Mouse (Mus musculus) embryonic facial prominence, embryonic 14.5 days (tissue): ENCODE data around the gene Cstb. TPM values are rescaled to one million over a fixed set of nuclear protein-coding genes. Genes with fewer than 3 reads are reported as not detected.
"Not testable (repeated sequence)": the region's sequence is repeated elsewhere in the genome, so short reads cannot be mapped to it uniquely, and the experiment has no call there.

ENCODE experiments used
- ATAC-seq: fragments of 200-750 bp; cut with Nextera tagmentation; 2 replicates; pipeline ENCODE4 v1.8.0; 2017; ENCODE audit warnings: low read depth, moderate number of reproducible peaks, moderate TSS enrichment
- DNase-seq: peaks from one replicate; pipeline ENCODE4 v3.0.0-alpha.2; 2015; ENCODE audit warnings: low spot score
- H3K27ac ChIP-seq: fragments of 300-500 bp; sonication (generic); replicated peaks from 2 replicates; pipeline ENCODE4 v1.5.1; 2014; ENCODE audit warnings: low read depth, mild to moderate bottlenecking, low read length, moderate library complexity
- H3K27me3 ChIP-seq: fragments of 300-500 bp; sonication (generic); replicated peaks from 2 replicates; pipeline ENCODE4 v1.6.1; 2014; ENCODE audit warnings: low read length; ENCODE audit not compliant: control insufficient read depth, insufficient read depth
- H3K36me3 ChIP-seq: fragments of 300-500 bp; sonication (generic); 2 replicates; pipeline ENCODE4 v1.6.1; 2014; ENCODE audit warnings: low read length, mixed read lengths; ENCODE audit not compliant: control insufficient read depth, insufficient read depth
- H3K4me1 ChIP-seq: fragments of 300-500 bp; sonication (generic); 2 replicates; pipeline ENCODE4 v1.6.1; 2014; ENCODE audit warnings: antibody characterized with exemption, low read length; ENCODE audit not compliant: control insufficient read depth, insufficient read depth
- H3K4me2 ChIP-seq: fragments of 300-500 bp; sonication (generic); 2 replicates; pipeline ENCODE4 v1.6.1; 2014; ENCODE audit warnings: low read depth, mild to moderate bottlenecking, low read length, moderate library complexity, mixed read lengths
- H3K4me3 ChIP-seq: fragments of 300-500 bp; sonication (generic); 2 replicates; pipeline ENCODE4 v1.5.1; 2014; ENCODE audit warnings: low read depth, mild to moderate bottlenecking, low read length
- H3K9ac ChIP-seq: fragments of 300-500 bp; sonication (generic); 2 replicates; pipeline ENCODE4 v1.6.1; 2014; ENCODE audit warnings: low read depth, mild to moderate bottlenecking, low read length, moderate library complexity, mixed read lengths
- H3K9me3 ChIP-seq: fragments of 300-500 bp; sonication (generic); 2 replicates; pipeline ENCODE4 v1.6.1; 2016; ENCODE audit warnings: low read length; ENCODE audit not compliant: control insufficient read depth
- WGBS: fragments of 180-500 bp; shearing (Covaris S2); extraction: QIAGEN DNeasy Blood & Tissue Kit; methylation state at CpG from one replicate; pipeline ENCODE4 v1.1.7; 2014; 5-methylcytosine and 5-hydroxymethylcytosine counted together
- polyA plus RNA-seq: library from polyadenylated mRNA; unstranded; fragments of >200 nt; fragmentation: Nextera tagmentation; extraction: Ambion mirVana; gene quantifications from 2 replicates; pipeline ENCODE4 v1.2.1, GENCODE M21; 2014

Gene Cstb
- polyA plus RNA-seq, 1 experiment from 2014 or later: 258 TPM

DNA sequence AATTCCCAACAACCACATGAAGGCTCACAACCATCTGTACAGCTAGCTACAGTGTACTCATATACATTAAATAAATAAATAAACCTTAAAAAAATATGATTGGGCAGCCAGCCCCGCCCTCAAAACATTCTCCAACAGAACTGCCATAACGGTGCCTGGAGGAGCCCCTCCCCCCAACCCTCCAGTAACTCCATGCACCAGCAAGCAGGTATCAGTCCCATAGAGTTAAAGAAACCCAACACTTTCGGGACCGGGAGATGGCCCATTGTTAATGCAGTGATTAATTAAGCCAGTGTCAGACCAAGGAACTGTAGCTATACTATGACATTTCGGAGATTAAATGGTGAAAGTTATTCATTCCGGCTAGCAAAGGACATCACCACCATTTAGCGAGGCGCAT, 13.6 kb upstream of the Cstb start:
- WGBS: 19% methylated on average over 8 of the region's 8 CpGs
- Histone ChIP-seq H3K27ac (peak overlapping the region; percentile 93), H3K9me3 (no peaks in the 10 kb centered on the region), H3K36me3 (peaks cover 44% of the 10 kb centered on the region), H3K4me2 (peak overlapping the region; percentile 90), H3K4me3 (peak overlapping the region; percentile 96), H3K4me1 (no peaks in the 10 kb centered on the region; the same call in 1 of the 2 replicates), H3K27me3 (no peaks in the 10 kb centered on the region), H3K9ac (peak overlapping the region; percentile 92)
- ATAC-seq (no peak), DNase-seq (no peak)

DNA sequence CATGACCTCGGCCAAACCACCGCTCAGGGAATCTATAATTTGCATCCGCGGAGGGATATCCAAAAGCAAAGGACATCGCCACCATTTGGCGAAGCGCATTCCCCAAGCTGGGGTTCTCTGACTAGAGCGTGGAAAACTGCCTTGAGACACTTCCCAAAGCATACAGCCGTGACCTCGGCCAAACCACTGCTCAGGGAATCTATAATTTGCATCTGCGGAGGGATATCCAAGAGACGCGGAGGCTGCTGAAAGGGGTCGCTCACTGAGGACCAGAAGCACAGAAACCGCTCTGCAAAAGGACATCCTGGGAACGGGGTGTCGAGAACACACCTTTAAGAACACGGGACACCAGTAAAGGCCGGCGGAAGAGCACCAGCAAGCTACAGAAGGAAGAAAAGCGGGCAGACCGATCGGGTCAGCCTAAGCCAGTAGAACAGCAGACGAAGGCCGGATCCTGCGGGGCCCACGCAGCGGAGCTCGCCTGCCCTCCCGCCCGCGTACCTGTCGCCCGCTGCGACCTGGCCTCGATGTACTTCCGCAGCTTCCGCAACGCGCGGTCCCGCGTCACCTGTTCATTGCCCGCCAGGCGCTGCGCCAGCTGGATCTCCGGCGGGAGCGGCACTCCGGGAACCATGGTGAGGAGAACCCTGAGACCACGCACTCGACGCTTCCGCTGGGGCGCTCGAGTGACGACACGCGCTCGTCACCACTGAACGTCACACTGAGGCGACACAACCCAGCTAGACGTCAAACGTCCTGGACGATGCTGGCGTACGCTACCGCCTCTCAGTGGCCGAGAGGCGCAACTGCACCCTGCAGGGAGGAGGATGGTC, 12.9 kb upstream of the Cstb start, which contains the start of gene Rrp1:
Rrp1 (minus strand) TSS at position 725 of the 833 bp plus-strand sequence.
- H3K36me3 ChIP-seq: peaks cover 38% of the 10 kb centered on the region
- peak; percentile 96 for ATAC-seq

DNA sequence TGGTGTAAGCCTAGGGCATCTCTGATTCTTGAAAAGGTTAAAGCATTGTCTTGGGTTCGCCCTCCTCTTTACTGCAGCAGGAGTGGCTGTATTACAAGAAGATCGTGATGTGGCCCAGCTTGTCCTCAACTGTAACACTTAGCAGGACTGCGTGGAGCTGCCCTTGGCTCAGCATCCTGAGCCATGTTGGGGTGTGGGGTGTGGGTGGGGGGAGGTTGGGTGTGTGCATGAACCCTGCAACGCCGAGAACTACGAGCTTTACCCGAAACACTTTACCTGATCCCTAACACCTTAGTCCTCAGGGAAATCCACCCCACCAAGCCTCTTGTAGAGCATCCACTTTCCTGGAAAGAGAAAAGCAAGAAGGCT, 12.3 kb upstream of the Cstb start:
- no peaks in the 10 kb centered on the region; the same call in 1 of the 2 replicates for H3K4me1 ChIP-seq
- ATAC-seq (no peak; the same call in 1 of the 2 replicates), DNase-seq (no peak)
- H3K27me3 ChIP-seq: no peaks in the 10 kb centered on the region
- WGBS: 48% methylated on average over 7 of the region's 7 CpGs
- peaks cover 32% of the 10 kb centered on the region for H3K36me3 ChIP-seq
- peak overlapping the region; percentile 96 for H3K4me3 ChIP-seq
- peak overlapping the region; percentile 90 for H3K4me2 ChIP-seq
- peak overlapping the region; percentile 93; the same call in 1 of the 2 replicates for H3K27ac ChIP-seq
- H3K9ac ChIP-seq: peak overlapping the region; percentile 92
- no peaks in the 10 kb centered on the region for H3K9me3 ChIP-seq

More for the DNA sequence above, 12.9 kb upstream of the Cstb start, which contains the start of gene Rrp1:
- H3K27me3 ChIP-seq: no peaks in the 10 kb centered on the region
- peak within 1 kb of the TSS; percentile 96 for H3K4me3 ChIP-seq
- peak within 1 kb of the TSS; percentile 92 for H3K9ac ChIP-seq
- no peaks in the 10 kb centered on the region; the same call in 1 of the 2 replicates for H3K4me1 ChIP-seq
- under 1% methylated on average over 54 of the region's 70 CpGs for WGBS
- peak within 1 kb of the TSS; percentile 90 for H3K4me2 ChIP-seq
- peak within 1 kb of the TSS; percentile 93 for H3K27ac ChIP-seq
- H3K9me3 ChIP-seq: no peaks in the 10 kb centered on the region
- peak; percentile 96 for DNase-seq

DNA sequence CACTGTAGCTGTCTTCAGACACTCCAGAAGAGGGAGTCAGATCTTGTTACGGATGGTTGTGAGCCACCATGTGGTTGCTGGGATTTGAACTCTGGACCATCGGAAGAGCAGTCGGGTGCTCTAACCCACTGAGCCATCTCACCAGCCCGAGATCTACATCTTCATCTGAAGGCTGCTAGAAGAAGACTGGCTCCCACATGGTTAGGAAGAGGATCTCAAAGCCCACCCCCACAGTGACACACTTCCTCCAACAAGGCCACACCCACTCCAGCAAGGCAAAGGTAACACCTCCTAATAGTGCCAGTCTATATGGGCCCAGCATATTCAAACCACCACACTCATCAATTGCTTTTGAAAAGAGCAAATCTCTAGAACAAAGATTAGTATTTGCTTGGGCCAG, 10.5 kb upstream of the Cstb start:
- peaks cover 14% of the 10 kb centered on the region for H3K36me3 ChIP-seq
- not testable (repeated sequence) for H3K27me3 ChIP-seq, H3K4me2 ChIP-seq, H3K4me3 ChIP-seq, ATAC-seq, H3K9me3 ChIP-seq, H3K9ac ChIP-seq, H3K27ac ChIP-seq, DNase-seq, H3K4me1 ChIP-seq
- 88% methylated on average over 3 of the region's 4 CpGs for WGBS

DNA sequence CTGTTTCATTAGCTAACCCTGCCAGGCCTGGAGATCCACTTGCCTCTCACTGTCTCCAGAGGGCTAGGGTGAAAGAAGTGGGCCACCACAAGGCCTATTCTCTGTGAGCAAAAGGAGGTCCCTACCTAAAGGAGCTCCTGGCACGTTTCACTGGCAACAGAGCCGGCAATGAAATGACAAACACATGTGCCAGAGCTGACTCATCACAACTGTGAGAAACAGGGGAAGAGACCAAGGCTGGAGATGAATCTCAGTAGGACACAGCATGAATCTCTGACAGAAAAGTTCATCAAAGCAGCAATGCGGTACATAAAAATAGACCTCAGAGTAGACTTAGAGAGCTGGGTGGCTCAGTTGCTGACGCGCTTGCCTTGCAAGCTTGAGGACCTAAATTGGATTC, 7.6 kb upstream of the Cstb start:
- ATAC-seq (no peak), DNase-seq (peak; percentile 26)
- WGBS: 45% methylated on average over 5 of the region's 5 CpGs

DNA sequence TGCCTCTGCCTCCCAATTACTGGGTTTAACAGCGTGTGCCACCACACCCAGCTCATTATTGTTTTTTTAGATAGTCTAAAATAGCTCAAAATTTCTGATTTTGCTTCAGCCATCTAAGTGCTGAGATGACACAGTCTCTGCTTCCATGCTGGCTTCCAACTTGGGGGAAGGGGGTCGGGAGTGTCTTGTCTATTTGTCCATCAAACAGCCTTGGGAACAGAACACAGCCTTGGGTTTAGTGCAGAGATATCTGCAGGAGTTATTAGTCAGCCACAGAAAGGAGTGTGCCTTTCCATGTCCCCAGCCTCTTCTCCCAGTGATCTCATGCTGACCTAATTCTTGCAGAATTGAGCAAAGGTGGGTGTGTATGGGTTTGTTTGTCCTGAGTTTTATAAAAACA, 6.7 kb upstream of the Cstb start:
- Histone ChIP-seq H3K27me3 (no peaks in the 10 kb centered on the region), H3K9ac (no peak overlapping the region), H3K36me3 (no peaks in the 10 kb centered on the region), H3K4me3 (no peak overlapping the region), H3K9me3 (no peaks in the 10 kb centered on the region), H3K4me2 (no peak overlapping the region), H3K27ac (no peak overlapping the region), H3K4me1 (no peaks in the 10 kb centered on the region)
- 79% methylated on average over 2 of the region's 2 CpGs for WGBS
- DNase-seq (no peak), ATAC-seq (no peak)

More for the DNA sequence above, 7.6 kb upstream of the Cstb start:
- H3K4me3 ChIP-seq: no peak overlapping the region
- H3K36me3 ChIP-seq: no peaks in the 10 kb centered on the region
- no peak overlapping the region for H3K9ac ChIP-seq
- no peak overlapping the region for H3K4me2 ChIP-seq
- H3K9me3 ChIP-seq: no peaks in the 10 kb centered on the region
- H3K27ac ChIP-seq: no peak overlapping the region
- H3K4me1 ChIP-seq: no peaks in the 10 kb centered on the region; the same call in 1 of the 2 replicates
- no peaks in the 10 kb centered on the region for H3K27me3 ChIP-seq

DNA sequence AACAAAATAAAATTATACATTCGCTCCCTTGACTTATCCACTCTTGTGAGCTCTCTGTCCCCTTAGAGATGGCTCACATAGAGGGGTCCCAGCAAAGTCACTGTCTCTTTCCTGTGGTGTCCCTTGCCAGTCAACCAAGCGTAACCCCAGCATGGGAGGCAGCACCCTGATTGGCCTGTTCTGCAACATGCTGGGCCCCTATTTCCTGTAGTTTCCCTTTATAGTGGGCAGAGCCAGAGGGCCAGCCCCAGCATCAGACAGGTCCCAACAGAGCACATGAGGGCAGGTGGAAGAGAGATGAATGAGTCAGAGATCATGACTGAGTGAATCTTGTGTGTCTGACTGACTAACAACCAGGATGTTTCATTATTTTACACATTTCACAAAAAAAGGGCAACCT, 4.5 kb upstream of the Cstb start:
- Histone ChIP-seq H3K36me3 (no peaks in the 10 kb centered on the region), H3K9me3 (no peaks in the 10 kb centered on the region), H3K4me3 (no peak overlapping the region), H3K27me3 (no peaks in the 10 kb centered on the region), H3K27ac (no peak overlapping the region), H3K9ac (no peak overlapping the region), H3K4me1 (peaks cover 4% of the 10 kb centered on the region; the same call in 1 of the 2 replicates), H3K4me2 (no peak overlapping the region)
- WGBS: 87% methylated on average over 2 of the region's 2 CpGs
- ATAC-seq: no peak
- no peak for DNase-seq

DNA sequence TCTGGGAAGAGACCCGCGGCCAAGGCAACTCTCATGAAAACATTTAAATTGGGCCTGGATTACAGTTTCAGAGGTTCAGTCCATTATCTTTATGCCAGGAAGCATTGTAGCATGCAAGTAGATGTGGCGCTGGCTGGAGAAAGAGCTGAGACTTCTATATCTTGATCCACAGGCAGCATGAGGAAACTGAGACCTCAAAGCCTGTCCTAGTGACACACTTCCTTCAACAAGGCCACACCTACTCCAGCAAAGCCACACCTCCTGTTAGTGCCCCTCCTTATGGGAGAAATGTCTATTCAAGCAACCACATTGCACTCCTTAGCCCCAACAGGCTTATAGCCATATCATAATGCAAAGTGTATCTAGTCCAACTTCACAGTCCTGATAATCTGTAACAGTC, 2.9 kb upstream of the Cstb start:
- H3K9me3 ChIP-seq: no peaks in the 10 kb centered on the region
- no peak overlapping the region for H3K9ac ChIP-seq
- H3K27me3 ChIP-seq: no peaks in the 10 kb centered on the region
- peaks cover 8% of the 10 kb centered on the region for H3K36me3 ChIP-seq
- H3K4me1 ChIP-seq: peaks cover 4% of the 10 kb centered on the region; the same call in 1 of the 2 replicates
- 90% methylated on average over 3 of the region's 3 CpGs for WGBS
- DNase-seq (no peak), ATAC-seq (no peak)
- H3K27ac ChIP-seq: no peak overlapping the region
- H3K4me2 ChIP-seq: no peak overlapping the region
- no peak overlapping the region for H3K4me3 ChIP-seq
